Mouse (Mus musculus): ENCODE measurements at regions not wholly inside any gene's neighbourhood (a gene's known extent, or its start where the extent isn't known, plus 50 kb on each side); places are given as distances from the start of the nearest gene placed in this dataset.

DNA sequence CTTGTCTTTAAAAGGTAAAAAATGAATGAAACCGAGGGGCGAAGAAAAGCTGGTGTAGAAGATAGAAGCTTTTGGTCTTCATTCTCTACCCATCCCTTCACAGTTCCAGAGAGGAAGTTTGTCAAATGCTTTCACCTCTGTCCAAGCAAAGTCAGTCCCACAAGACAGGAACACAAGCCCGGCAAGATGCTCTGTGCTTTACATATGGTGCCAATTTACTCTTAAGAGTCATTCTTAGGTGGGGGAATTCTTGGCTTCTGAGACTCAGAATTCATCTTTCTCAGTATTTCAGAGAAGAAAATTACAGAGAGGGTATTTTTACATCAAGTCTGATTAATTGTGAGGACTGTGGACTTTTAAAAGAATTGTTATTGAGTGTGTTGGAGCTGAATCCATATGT is 511.4 kb downstream of the Adra2a start:
- Histone ChIP-seq H3K4me1 (no peaks in the 10 kb centered on the region), H3K4me3 (no peak overlapping the region), H3K36me3 (ENCODE audit: poor library complexity, severe bottlenecking) (no peaks in the 10 kb centered on the region), H3K9ac (no peak overlapping the region), H3K9me3 (replicated peaks) (no peaks in the 10 kb centered on the region), H3K27ac (no peak overlapping the region), H3K4me2 (no peak overlapping the region), H3K27me3 (no peaks in the 10 kb centered on the region)
- 89% methylated on average over 3 of the region's 3 CpGs for WGBS
- ATAC-seq, result no peak

DNA sequence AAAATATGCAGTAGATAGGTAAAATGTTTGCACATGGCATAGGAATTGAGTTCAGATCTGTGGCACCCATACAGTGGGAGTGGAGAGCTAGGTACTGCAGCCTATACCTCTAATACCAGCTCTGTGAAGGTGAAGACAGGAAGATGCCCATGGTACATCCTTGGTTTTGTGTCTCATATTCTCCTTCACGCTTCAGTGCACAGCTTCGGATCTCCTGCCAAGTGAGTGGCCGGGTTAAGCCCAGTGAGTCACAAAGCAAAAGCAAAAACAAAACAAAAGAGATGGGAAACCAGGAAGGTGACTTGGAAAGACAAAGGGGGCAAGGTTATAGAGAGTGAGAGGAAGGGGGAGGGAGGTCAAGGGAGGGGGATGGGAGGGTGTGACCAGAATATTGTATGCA is 514.0 kb downstream of the Adra2a start:
- Histone ChIP-seq H3K27me3 (no peaks in the 10 kb centered on the region), H3K9me3 (replicated peaks) (no peaks in the 10 kb centered on the region), H3K4me1 (no peaks in the 10 kb centered on the region), H3K4me2 (no peak overlapping the region), H3K9ac (no peak overlapping the region), H3K4me3 (no peak overlapping the region), H3K36me3 (ENCODE audit: poor library complexity, severe bottlenecking) (no peaks in the 10 kb centered on the region), H3K27ac (no peak overlapping the region)
- WGBS, result 41% methylated on average over 3 of the region's 3 CpGs
- no peak for ATAC-seq

DNA sequence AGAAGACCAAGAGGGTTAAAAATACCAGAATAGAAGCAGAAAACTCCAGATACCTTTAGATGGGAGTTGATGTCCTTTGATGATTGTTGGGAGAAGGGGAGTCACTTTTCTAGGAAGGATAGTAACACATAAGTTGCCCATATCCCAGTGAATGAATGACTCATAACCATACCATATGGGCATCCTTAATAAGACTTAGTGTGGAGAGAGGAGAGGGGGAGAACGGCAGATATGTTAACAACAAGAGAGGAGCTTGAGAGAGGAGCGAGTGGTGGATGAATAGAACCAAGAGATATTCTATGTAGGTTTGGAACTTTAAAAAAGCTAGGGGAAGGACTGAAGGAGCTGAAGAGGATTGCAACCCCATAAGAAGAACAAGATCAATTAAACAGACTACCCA is 539.6 kb downstream of the Adra2a start:
- H3K4me2 ChIP-seq, result no peak overlapping the region
- H3K4me1 ChIP-seq, result 0 out of 2 replicates have a peak, but pooled peaks cover 5% of the 10 kb centered on the region
- no peaks in the 10 kb centered on the region for H3K9me3 ChIP-seq (replicated peaks)
- no peak overlapping the region for H3K4me3 ChIP-seq
- H3K9ac ChIP-seq, result no peak overlapping the region
- no peaks in the 10 kb centered on the region for H3K36me3 ChIP-seq (ENCODE audit: poor library complexity, severe bottlenecking)
- WGBS, result 94% methylated on average over 2 of the region's 2 CpGs
- ATAC-seq, result no peak
- no peak overlapping the region for H3K27ac ChIP-seq
- H3K27me3 ChIP-seq, result no peaks in the 10 kb centered on the region

DNA sequence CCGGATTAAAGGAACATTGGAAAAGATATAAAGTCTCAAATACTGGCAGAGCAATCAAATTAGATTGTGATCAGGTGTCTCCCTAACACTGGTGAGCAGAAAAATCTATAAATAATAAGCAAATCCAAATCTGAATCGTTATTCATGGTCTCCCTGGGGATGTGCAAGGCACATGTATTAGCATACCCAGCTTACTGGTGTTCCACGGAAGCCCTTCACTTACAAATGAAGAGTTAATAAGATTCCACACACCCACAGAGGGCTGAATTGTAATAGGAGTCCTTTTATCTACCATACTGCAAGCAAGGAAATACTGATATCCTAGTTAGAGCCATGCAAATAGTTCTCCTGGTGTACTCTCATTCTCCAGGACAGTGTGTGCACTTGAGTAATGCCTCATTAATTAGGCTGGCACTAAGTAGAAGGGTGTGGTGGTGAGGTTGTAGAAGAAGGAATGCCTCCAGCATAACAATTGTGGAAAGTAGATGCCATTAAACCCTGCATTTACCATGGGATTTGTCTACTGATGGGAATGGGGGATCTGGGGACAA is 540.8 kb downstream of the Adra2a start:
- H3K36me3 ChIP-seq (ENCODE audit: poor library complexity, severe bottlenecking), result no peaks in the 10 kb centered on the region
- 0 out of 2 replicates have a peak, but pooled peaks cover 5% of the 10 kb centered on the region for H3K4me1 ChIP-seq
- no peak overlapping the region for H3K27ac ChIP-seq
- no peak for ATAC-seq
- H3K27me3 ChIP-seq, result no peaks in the 10 kb centered on the region
- no peak overlapping the region for H3K4me3 ChIP-seq
- 54% methylated on average over 3 of the region's 3 CpGs for WGBS
- no peak overlapping the region for H3K4me2 ChIP-seq
- H3K9ac ChIP-seq, result no peak overlapping the region
- no peaks in the 10 kb centered on the region for H3K9me3 ChIP-seq (replicated peaks)

DNA sequence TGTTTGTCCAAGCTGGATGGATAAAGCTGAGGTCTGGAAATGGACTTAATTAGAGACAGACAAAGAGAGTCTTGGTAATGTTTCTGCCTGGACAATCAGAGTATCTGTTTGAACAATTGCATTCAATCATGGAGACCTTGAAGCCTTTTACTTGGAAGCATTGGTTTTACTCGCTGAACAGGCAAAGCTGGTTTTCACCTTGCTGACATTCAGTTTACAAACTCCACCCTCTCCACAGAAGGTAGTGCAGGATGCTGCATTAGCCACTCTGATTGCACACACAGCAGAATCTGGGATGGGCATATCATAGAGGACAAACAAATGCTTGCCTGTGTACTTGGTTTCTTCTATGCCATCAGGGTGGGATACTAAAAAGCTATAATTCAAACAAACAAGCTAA is 541.4 kb downstream of the Adra2a start:
- H3K4me1 ChIP-seq, result 0 out of 2 replicates have a peak, but pooled peaks cover 5% of the 10 kb centered on the region
- no peaks in the 10 kb centered on the region for H3K27me3 ChIP-seq
- H3K9me3 ChIP-seq (replicated peaks), result no peaks in the 10 kb centered on the region
- H3K36me3 ChIP-seq (ENCODE audit: poor library complexity, severe bottlenecking), result no peaks in the 10 kb centered on the region
- H3K4me3 ChIP-seq, result no peak overlapping the region
- no peak overlapping the region for H3K9ac ChIP-seq
- ATAC-seq, result no peak
- 43% methylated on average over 1 of the region's 1 CpGs for WGBS
- H3K4me2 ChIP-seq, result no peak overlapping the region
- H3K27ac ChIP-seq, result no peak overlapping the region

DNA sequence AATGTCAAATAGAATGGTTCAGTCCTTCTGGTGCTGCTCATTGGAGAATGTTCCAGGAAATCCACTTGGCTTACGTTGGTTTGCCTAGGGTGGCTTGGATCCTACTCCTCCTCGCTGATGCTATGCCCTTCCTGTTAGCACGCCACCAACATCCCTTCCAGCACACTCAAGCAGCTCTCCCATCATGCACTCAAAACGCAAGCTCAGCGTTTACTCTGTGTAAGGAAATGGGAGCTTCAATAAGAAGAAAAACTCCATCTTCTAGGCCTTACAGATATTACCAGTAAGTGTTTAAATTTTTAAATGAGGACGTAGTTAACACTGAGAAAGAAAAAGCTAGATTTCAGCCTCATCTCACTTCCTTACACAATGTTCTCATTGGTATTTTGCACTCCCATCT is 523.7 kb downstream of the Gpam start:
- Histone ChIP-seq H3K27me3 (no peaks in the 10 kb centered on the region), H3K9me3 (replicated peaks) (no peaks in the 10 kb centered on the region), H3K4me3 (no peak overlapping the region), H3K4me1 (no peaks in the 10 kb centered on the region), H3K9ac (no peak overlapping the region), H3K27ac (no peak overlapping the region), H3K4me2 (no peak overlapping the region), H3K36me3 (ENCODE audit: poor library complexity, severe bottlenecking) (no peaks in the 10 kb centered on the region)
- WGBS, result 93% methylated on average over 6 of the region's 6 CpGs
- no peak for ATAC-seq

DNA sequence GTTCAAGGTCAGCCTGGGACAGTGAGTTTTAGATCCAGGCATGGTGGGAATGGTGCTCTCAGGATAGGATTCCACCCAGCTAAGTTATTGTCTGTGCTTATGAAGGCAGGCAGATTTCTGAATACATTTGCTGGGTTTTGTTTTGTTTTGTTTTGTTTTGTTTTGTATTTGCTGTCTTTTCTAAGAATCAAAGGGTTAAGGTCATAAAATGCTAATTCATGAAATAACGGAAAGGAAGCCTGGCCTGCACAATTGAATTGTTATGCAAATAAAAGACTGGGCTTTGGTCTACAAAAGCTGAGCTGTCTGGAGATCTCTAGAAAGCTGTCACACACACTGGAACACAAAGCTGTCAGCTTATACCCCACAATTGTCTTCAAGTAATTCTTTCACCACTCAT is 521.7 kb downstream of the Gpam start:
- Histone ChIP-seq H3K27ac (no peak overlapping the region), H3K9ac (no peak overlapping the region), H3K36me3 (ENCODE audit: poor library complexity, severe bottlenecking) (no peaks in the 10 kb centered on the region), H3K4me1 (no peaks in the 10 kb centered on the region), H3K9me3 (replicated peaks) (no peaks in the 10 kb centered on the region), H3K4me3 (no peak overlapping the region), H3K4me2 (no peak overlapping the region), H3K27me3 (no peaks in the 10 kb centered on the region)
- WGBS, result 17% methylated on average over 1 of the region's 1 CpGs
- ATAC-seq, result no peak

DNA sequence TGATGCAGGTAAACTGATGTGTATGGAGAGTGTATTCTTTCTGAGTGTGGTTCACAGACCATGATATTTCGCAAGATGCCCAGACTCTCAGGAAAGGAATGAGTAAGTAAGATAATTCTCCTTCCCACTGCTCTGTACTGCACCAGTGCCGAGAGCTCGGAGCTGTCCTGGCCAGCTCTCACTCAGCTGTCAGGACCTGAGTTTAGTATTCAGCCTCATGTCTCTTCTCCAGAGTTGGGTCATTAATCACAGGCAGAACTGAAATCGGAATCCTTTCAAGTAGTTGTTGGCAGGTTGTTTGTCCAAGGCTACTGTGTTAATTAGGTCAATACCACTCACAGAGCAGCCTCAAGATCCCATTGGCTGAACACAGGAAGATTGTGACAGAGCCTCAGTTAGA is 510.1 kb downstream of the Gpam start:
- Histone ChIP-seq H3K4me3 (no peak overlapping the region), H3K27ac (no peak overlapping the region; the same call in 1 of the 2 replicates), H3K9ac (no peak overlapping the region), H3K4me2 (no peak overlapping the region), H3K27me3 (no peaks in the 10 kb centered on the region), H3K36me3 (ENCODE audit: poor library complexity, severe bottlenecking) (no peaks in the 10 kb centered on the region), H3K9me3 (replicated peaks) (no peaks in the 10 kb centered on the region), H3K4me1 (no peaks in the 10 kb centered on the region; the same call in 1 of the 2 replicates)
- no peak for ATAC-seq
- 49% methylated on average over 4 of the region's 4 CpGs for WGBS

Measured in forebrain, embryonic 13.5 days (tissue).